Mouse (Mus musculus) retina, postnatal 7 days (tissue): Measurements from ENCODE around the gene Tbxa2r.
A peak's percentile ranks its signal among the peaks of the same experiment; 100 is the strongest.

Experiments
- DNase-seq: peaks from one replicate; pipeline ENCODE4 v3.0.0-alpha.2; 2012; ENCODE audit warnings: low read depth, low spot score

Tbxa2r gene

DNA sequence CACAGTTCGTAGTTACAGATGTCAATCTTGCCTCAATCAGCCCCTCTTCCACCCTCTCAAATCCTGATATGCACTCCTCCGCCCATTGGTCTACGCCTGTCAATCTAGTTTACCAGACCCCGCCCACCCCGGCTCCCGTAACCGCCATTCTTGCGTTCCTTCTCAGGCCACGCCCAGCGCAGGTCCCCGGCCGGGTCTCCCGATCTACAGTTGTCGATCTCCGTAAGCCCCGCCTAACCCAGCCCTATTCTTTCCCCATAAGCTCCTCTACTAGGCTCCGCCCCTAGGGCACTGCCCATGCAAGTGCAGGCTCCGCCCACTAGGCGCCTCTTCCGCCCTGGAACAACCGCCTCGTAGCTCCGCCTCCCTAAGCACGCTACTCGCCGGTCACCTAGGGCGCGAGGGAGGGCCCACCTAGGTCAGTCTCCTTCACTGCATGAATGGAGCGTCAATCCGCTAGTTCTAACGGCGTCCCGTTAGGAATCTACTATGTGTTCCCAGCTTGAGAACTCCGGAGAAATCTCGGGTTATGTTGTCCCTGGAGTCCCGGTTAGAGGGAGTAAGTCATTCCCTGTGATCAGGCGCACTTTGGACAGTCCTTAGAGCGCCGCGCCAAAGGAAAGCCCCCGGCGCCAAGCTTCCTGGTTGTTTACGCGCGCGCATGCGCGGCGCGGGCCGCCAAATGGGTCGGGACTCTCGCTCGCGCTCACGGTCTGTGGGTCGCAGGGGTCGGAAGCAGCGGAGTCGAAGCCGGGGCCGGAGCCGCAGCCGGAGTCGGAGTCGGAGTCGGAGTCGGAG, 7.8 kb upstream of the Tbxa2r start, which contains the start of gene Cactin:
TSS of gene Cactin (plus strand) at position 554 of the 798 bp plus-strand sequence.
- peak; percentile 100 for DNase-seq

DNA sequence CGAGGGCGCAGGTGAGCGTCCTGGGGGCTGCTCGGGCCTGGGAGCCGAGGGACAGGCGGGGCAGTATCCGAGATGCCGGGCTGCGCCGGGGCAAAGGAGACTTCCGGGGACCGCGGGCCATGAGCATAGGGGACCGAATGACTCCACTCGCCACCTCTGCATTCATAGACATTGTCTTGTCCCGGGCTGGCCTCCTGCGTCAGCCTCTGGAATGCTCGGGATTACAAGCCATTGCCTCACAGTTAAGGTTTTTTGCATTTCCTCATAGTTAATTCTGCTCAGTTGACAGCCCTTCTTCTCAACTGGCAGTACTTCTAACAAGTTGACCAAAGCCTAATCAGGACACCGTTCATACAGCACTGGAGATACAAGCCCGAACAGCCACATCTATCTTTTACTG, 7.1 kb upstream of the Tbxa2r start:
- no peak for DNase-seq

GRCm38 (mm10) chr10:81322444-81322843, 6.1 kb upstream of the Tbxa2r start:
- no peak for DNase-seq

- no peak for DNase-seq
Measured at GRCm38 (mm10) chr10:81323141-81323775, 5.3 kb upstream of the Tbxa2r start.

DNA sequence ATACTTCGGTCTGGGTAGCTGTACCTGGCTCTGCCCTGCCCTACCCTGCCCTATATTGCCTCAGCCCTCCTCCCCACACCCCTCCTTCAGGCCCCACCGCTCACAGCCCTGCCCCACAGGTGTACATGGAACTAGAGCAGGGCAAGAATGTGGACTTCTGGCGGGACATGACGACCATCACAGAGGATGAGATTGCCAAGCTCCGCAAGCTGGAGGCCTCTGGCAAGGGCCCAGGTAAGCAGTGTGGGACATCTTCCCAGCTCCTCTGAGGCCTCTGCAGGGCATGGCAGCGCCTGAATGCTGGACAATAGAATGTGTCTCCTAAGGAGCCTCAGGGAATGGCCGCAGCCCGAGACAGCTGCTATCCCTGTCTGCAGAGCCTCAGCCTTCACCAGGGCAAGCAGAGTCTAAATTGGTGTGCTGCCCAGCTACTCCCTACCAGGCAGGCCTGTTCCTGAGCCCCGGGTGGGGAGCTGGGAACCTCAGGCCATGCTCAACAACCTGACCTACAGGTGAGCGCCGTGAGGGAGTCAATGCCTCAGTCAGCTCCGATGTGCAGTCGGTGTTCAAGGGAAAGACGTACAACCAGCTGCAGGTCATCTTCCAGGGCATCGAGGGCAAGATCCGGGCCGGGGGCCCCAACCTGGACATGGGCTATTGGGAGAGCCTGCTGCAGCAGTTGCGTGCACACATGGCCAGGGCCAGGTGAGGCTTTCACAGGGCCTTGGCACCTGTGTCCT, 4.6 kb upstream of the Tbxa2r start:
- DNase-seq, result no peak

DNA sequence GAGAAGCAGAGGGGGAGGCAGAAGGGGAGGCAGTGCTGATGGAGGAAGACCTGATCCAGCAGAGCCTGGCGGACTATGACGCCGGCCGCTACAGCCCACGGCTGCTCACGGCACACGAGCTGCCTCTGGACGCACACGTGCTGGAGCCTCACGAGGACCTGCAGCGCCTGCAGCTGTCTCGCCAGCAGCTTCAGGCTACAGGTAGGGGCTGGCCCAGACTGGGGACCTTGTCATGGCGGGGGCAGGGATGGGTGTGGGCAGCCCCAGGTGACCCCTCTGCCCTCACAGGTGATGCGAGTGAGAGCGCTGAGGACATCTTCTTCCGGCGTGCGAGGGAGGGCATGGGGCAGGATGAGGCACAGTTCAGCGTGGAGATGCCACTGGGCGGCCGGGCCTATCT, 3.4 kb upstream of the Tbxa2r start:
- DNase-seq, result no peak

GRCm38 (mm10) chr10:81325781-81326180, 2.8 kb upstream of the Tbxa2r start:
- no peak for DNase-seq

DNA sequence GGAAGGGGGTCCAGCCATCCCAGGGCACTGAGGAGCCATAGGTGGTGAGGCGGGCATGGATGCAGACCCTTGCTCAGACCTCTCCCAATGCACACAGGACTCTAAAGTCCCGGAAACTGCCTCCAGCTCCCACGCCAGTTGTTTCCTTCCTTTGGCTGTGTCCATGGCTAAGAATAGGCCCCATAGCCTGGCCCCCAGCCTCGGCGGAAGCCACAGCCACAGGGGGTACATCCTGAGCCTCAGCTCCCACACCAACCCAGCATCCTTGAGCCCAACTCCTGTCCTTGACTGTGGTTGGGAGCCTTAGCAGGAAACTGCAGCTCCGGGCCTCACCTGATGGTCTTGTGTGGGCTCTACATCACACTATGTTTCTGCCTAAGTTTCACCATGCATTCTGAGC, 1.7 kb upstream of the Tbxa2r start:
- no peak for DNase-seq

DNA sequence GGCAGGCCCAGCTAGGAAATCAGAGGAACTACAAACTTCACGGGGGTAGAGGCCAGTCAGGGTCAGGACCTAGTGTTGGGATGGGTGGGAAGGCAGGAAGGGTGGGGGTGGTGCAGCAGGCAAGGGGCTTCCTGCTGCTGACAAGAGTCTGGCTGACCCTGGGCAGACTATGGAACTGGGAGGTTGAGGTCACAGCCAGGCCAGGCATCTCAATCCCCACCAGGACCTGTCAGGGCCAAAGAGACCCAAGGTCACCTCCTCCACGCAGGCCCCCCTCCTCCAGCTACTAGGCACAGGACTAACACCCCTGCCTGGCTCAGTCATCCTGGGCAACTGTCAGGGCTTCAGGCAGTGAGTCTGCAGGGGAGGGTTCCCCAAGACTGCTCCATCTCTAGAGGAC, 572 bp upstream of the Tbxa2r start:
- no peak for DNase-seq

DNA sequence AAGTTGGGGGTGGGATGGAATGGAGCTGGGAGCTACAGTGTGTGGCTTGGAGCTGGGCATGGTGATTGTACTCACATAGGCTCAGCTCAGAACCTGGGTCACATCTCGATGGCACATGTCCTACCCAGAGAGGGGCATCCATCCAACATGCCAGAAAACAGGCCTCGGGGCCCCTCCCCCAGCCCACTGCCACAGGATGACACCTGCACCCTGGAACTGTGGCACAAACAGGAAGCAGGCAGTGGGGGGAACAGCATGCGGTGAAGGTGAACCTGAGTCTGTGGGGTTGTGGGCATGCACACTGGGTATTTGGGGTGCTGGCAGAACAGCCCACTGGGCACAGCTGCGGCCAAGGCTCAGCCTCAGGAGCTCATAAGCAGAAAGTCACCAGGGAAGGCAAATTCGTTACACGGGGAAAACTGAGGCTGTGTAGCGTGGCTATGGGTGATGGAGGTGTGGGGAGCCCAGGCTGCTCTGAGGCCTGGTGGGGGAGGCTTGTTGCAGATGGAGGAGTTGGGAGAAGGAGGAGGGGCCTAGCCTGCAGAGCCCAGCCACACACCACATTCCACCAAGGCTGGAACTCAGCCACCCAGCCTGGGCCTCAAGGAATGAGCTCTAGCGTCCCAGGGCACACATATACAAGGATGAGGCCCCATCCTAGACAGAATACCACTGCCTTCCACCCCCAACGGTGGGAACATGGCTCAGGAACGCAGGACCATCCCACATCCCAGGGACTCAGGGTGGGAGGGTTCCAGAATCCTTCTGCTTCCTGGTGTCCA, 854 bp downstream of the Tbxa2r start:
- DNase-seq, result no peak

- no peak for DNase-seq
Measured at GRCm38 (mm10) chr10:81330007-81330406, 1.5 kb downstream of the Tbxa2r start.

DNA sequence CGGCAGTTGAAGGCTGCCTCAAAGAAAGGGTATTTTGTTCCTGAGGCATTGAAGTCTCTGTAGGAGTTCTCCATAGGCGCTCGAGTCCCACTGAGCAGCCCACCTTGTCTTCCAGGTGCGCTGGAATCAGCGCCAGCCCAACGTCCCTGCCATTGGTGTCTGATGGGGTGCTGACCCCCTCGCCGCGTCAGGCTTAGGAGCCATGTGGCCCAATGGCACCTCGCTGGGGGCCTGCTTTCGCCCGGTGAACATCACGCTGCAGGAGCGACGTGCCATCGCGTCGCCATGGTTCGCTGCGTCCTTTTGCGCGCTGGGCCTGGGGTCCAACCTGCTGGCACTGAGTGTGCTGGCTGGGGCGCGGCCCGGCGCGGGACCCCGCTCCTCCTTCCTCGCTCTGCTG, 3.7 kb downstream of the Tbxa2r start:
- DNase-seq, result no peak

DNA sequence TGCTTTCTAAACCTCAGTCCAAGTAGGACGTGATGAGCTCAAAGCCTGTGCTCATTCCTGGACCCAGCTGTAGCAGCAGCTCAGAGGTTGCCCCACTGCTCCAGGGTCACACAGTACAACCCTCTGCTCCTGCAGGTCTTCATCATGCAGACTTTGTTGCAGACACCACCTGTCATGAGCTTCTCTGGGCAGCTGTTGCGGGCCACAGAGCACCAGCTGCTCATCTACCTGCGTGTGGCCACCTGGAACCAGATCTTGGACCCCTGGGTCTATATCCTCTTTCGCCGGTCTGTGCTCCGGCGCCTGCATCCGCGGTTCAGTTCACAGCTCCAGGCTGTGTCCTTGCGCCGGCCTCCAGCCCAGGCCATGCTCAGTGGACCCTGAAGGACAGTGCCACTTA, 5.8 kb downstream of the Tbxa2r start:
- DNase-seq, result no peak

- no peak for DNase-seq
Measured at GRCm38 (mm10) chr10:81335393-81336340, 7.1 kb downstream of the Tbxa2r start.

- no peak for DNase-seq
Measured at GRCm38 (mm10) chr10:81336558-81336957, 8.0 kb downstream of the Tbxa2r start.

GRCm38 (mm10) chr10:81340551-81341332, 12.2 kb downstream of the Tbxa2r start:
- DNase-seq, result no peak

DNA sequence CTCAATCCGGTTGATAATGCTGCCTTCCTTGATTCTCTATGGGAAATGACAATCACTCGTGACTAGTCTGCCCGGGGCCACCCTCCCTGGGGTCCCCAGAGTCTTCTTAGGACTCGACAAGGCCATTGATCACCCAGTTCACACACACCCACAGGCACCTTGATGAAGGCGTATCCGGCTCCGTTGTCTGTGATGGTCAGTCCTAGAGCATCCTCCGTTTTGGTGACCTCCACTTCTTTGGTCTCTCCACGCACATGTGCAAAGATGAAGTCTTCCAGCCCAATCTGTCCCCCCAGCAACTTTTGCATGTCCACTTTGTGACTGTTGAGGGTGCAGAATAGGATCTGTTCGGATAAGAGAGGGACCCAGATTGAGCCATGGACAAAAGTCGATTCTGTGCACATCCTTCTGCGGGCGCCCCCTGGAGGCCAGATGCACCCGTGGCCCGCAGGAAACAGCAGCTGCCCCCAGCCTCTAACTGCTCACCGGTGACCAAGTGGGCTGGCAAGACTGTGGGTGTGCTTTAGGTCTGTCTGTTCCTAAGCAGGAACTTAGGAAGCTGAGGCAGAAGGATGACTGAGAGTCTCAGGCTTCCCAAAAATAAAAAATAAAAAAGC, 12.9 kb downstream of the Tbxa2r start:
- peak; percentile 54 for DNase-seq

DNA sequence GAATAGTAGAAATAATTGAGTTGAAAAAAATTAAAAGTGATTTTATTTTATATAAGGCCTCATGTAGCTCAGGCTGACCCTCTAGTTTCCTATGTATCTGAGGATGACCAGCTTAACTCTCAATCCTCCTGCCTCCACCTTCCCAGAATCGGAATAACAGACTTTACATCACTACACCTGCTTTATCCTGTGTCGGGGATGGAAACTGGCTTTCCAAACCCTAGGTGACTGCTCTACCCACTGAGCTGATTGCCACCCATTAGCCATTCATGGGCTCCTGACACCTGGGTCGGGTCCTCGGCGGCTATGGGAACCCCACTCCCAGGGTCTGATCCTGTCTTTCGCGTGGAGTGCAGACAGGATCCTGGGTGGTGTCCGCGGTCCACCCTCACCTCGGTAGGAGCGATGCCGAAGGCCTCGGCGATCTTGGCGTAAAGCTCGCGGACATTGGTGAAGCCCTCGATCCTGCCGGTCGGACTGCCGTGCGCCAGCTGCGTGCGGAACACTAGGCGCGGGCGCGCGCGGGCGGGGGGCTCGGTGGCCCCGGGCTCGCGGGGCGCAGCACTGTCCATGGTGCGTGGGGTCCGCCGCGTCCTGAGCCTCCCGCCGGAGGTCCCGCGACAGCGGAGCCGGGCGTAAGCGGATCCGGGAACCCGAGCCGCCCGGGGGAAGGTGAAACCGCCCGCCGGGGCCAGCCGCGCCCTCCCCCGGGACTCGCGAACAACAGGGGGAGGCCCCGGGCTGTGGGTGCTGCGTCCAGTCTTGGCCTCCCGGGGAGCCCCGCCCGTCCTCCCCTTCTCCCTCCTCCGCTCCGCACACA, 14.4 kb downstream of the Tbxa2r start, which contains the start of gene Gipc3:
TSS of gene Gipc3 (minus strand) at position 581 of the 820 bp plus-strand sequence.
- DNase-seq, result no peak
